Mouse (Mus musculus) stomach, postnatal 0 days (tissue): ENCODE data around the gene Sh3pxd2a. TPM values are rescaled to one million over a fixed set of nuclear protein-coding genes. Genes with fewer than 3 reads are reported as not detected.

Source experiments
- ATAC-seq: fragments of 200-750 bp; cut with Nextera tagmentation; 2 replicates; pipeline ENCODE4 v1.8.0; 2017; ENCODE audit not compliant: low FRiP score, low TSS enrichment
- DNase-seq: peaks from one replicate; pipeline ENCODE4 v3.0.0-alpha.2; 2016; ENCODE audit warnings: low spot score
- H3K27ac ChIP-seq: fragments of 300-500 bp; sonication (generic); replicated peaks from 2 replicates; pipeline ENCODE4 v1.5.1; 2014; ENCODE audit warnings: mild to moderate bottlenecking, control low read depth
- H3K27me3 ChIP-seq: fragments of 300-500 bp; sonication (generic); 2 replicates; pipeline ENCODE4 v1.6.1; 2014; ENCODE audit warnings: low read length; ENCODE audit not compliant: control insufficient read depth, insufficient read depth
- H3K36me3 ChIP-seq: fragments of 300-500 bp; sonication (generic); 2 replicates; pipeline ENCODE4 v1.6.1; 2014; ENCODE audit warnings: low read length, mixed read lengths; ENCODE audit not compliant: control insufficient read depth, insufficient read depth
- H3K4me1 ChIP-seq: fragments of 300-500 bp; sonication (generic); replicated peaks from 2 replicates; pipeline ENCODE4 v1.6.1; 2014; ENCODE audit warnings: antibody characterized with exemption; ENCODE audit not compliant: control insufficient read depth, insufficient read depth
- H3K4me2 ChIP-seq: fragments of 300-500 bp; sonication (generic); replicated peaks from 2 replicates; pipeline ENCODE4 v1.6.1; 2014; ENCODE audit warnings: low read depth, mild to moderate bottlenecking, control low read depth, moderate library complexity
- H3K4me3 ChIP-seq: fragments of 300-500 bp; sonication (generic); 2 replicates; pipeline ENCODE4 v1.5.1; 2014; ENCODE audit warnings: low read depth, low read length, control low read depth
- H3K9ac ChIP-seq: fragments of 300-500 bp; sonication (generic); 2 replicates; pipeline ENCODE4 v1.6.1; 2014; ENCODE audit warnings: mild to moderate bottlenecking, low read length, control low read depth, mixed read lengths
- H3K9me3 ChIP-seq: fragments of 300-500 bp; sonication (generic); 2 replicates; pipeline ENCODE4 v1.6.1; 2016; ENCODE audit warnings: low read length; ENCODE audit not compliant: control insufficient read depth
- CTCF ChIP-seq: IDR thresholded peaks from 2 replicates; pipeline ENCODE4 v1.5.1; 2016; ENCODE audit warnings: antibody characterized with exemption, low read depth, mild to moderate bottlenecking, moderate library complexity
- EP300 ChIP-seq: optimal IDR thresholded peaks from 2 replicates; pipeline ENCODE3; 2016; ENCODE audit warnings: antibody characterized with exemption
- WGBS: fragments of 180-500 bp; shearing (Covaris S2); extraction: QIAGEN DNeasy Blood & Tissue Kit; methylation state at CpG from one replicate; pipeline ENCODE4 v1.1.7; 2014; 5-methylcytosine and 5-hydroxymethylcytosine counted together
- polyA plus RNA-seq: library from polyadenylated mRNA; unstranded; fragments of >200 nt; fragmentation: Nextera tagmentation; extraction: Ambion mirVana; gene quantifications from 2 replicates; pipeline ENCODE4 v1.2.1, GENCODE M21; 2015

The Sh3pxd2a gene
- polyA plus RNA-seq, 1 experiment from 2014 or later = 3.7 TPM

GRCm38 (mm10) chr19:47302191-47302852, 161.9 kb downstream of the Sh3pxd2a start:
- Histone ChIP-seq H3K4me1 (peaks cover 21% of the 10 kb centered on the region), H3K36me3 (peaks cover 8% of the 10 kb centered on the region; the same call in 1 of the 2 replicates), H3K27ac (peak overlapping the region; percentile 88), H3K9ac (peak overlapping the region; percentile 18; the same call in 1 of the 2 replicates), H3K4me3 (no peak overlapping the region), H3K4me2 (no peak overlapping the region; the same call in 1 of the 2 replicates), H3K9me3 (no peaks in the 10 kb centered on the region), H3K27me3 (no peaks in the 10 kb centered on the region)
- 42% methylated on average over 21 of the region's 21 CpGs for WGBS
- peak; percentile 71 for ATAC-seq
- peak; percentile 75 for DNase-seq
- TF ChIP-seq CTCF (no peak), EP300 (no peak)

GRCm38 (mm10) chr19:47301303-47302190, 162.7 kb downstream of the Sh3pxd2a start:
- Histone ChIP-seq H3K36me3 (peaks cover 10% of the 10 kb centered on the region; the same call in 1 of the 2 replicates), H3K4me2 (no peak overlapping the region), H3K9ac (peak overlapping the region; percentile 14; the same call in 1 of the 2 replicates), H3K27me3 (no peaks in the 10 kb centered on the region), H3K9me3 (no peaks in the 10 kb centered on the region), H3K27ac (peak overlapping the region; percentile 88), H3K4me1 (peaks cover 21% of the 10 kb centered on the region), H3K4me3 (no peak overlapping the region)
- ATAC-seq (peak; percentile 12; the same call in 1 of the 2 replicates), DNase-seq (peak; percentile 40)
- TF ChIP-seq CTCF (no peak), EP300 (no peak)
- WGBS = 17% methylated on average over 19 of the region's 19 CpGs

GRCm38 (mm10) chr19:47298100-47298499, 166.1 kb downstream of the Sh3pxd2a start:
- Histone ChIP-seq H3K4me1 (peaks cover 17% of the 10 kb centered on the region), H3K4me3 (no peak overlapping the region), H3K4me2 (no peak overlapping the region), H3K27ac (no peak overlapping the region), H3K9ac (no peak overlapping the region), H3K36me3 (peaks cover 4% of the 10 kb centered on the region; the same call in 1 of the 2 replicates), H3K9me3 (no peaks in the 10 kb centered on the region), H3K27me3 (no peaks in the 10 kb centered on the region)
- ATAC-seq = no peak
- no peak for TF ChIP-seq EP300
- no peak for TF ChIP-seq CTCF
- WGBS = 85% methylated on average over 11 of the region's 11 CpGs
- DNase-seq = no peak

- DNase-seq (no peak), ATAC-seq (peak; percentile 32; the same call in 1 of the 2 replicates)
- no peak overlapping the region for H3K4me2 ChIP-seq
- no peaks in the 10 kb centered on the region for H3K9me3 ChIP-seq
- no peaks in the 10 kb centered on the region for H3K27me3 ChIP-seq
- peak overlapping the region; percentile 27; the same call in 1 of the 2 replicates for H3K9ac ChIP-seq
- peaks cover 4% of the 10 kb centered on the region; the same call in 1 of the 2 replicates for H3K36me3 ChIP-seq
- TF ChIP-seq EP300 (no peak), CTCF (no peak)
- peak overlapping the region; percentile 82 for H3K27ac ChIP-seq
- no peak overlapping the region for H3K4me3 ChIP-seq
- peaks cover 5% of the 10 kb centered on the region; the same call in 1 of the 2 replicates for H3K4me1 ChIP-seq
- WGBS = 44% methylated on average over 7 of the region's 7 CpGs
Observed at GRCm38 (mm10) chr19:47292451-47292951, 171.7 kb downstream of the Sh3pxd2a start.

- Histone ChIP-seq H3K9ac (no peak overlapping the region), H3K4me3 (no peak overlapping the region), H3K27ac (peak overlapping the region; percentile 82), H3K4me2 (no peak overlapping the region), H3K27me3 (no peaks in the 10 kb centered on the region), H3K9me3 (no peaks in the 10 kb centered on the region), H3K36me3 (peaks cover 8% of the 10 kb centered on the region; the same call in 1 of the 2 replicates), H3K4me1 (peaks cover 5% of the 10 kb centered on the region; the same call in 1 of the 2 replicates)
- no peak for TF ChIP-seq EP300
- no peak for DNase-seq
- 48% methylated on average over 7 of the region's 7 CpGs for WGBS
- peak; percentile 66; the same call in 1 of the 2 replicates for ATAC-seq
Observed at GRCm38 (mm10) chr19:47291307-47292080, 172.7 kb downstream of the Sh3pxd2a start.
